Mouse (Mus musculus): ENCODE data around the gene Ybx1. TPM values are rescaled to one million over a fixed set of nuclear protein-coding genes. Genes with fewer than 3 reads are reported as not detected.

Gene Ybx1
- polyA plus RNA-seq, 1 experiment = 734 TPM

DNA sequence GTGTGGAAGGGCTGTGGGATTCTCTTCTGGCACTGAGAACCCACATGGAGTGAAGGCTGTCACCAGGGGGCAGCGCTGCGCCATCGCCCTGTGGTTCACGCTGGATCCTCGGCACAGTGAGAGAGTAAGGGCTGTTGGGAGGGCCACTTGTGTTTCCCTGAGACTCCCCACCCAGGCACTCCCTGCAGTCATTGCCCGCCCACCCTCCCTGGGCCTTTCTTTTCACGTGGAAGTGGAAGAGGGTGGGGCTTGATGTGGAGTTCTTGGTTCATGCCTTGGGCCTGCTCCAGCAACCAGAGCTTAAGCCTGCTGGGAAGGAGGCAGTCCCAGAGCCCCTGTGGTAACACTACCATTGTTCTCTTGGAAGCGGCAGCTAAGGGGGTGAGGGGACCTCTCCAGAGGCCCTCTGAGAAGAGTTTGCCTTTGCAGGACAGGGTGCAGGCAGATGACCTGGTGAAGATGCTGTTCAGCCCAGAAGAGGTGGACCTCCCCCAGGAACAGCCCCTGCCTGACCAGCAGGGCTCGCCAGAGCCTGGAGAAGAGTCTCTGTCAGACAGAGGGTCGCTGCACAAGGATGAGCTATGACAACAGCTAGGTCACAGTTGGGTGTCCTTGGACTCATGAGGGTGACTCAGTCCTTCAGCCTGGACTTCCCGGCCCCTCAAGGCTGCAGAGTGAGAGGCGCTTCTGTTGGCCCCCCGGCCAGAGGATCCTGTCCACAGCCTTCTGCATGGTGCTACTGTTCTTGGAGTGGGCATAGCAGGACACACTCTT lies 46.8 kb downstream of the Ybx1 start:
- H3K79me2 ChIP-seq (ENCODE audit: control insufficient read depth, insufficient read depth) = no peaks in the 10 kb centered on the region
- H3K4me2 ChIP-seq (ENCODE audit: low read depth) = no peak overlapping the region
- no peak overlapping the region for H3ac ChIP-seq (ENCODE audit: control insufficient read depth, insufficient read length)
- no peak for TF ChIP-seq MYOD1 (IDR thresholded peaks at IDR 0.05; ENCODE audit: control insufficient read depth in 1 of 3, insufficient read length in 2 of 3, low read depth in 2 of 3)
- no peak for TF ChIP-seq E2F4 (IDR thresholded peaks at IDR 0.05; ENCODE audit: insufficient read depth)
- TF ChIP-seq TCF3 (IDR thresholded peaks at IDR 0.05; ENCODE audit: insufficient read length, low read depth) = no peak
- no peak for TF ChIP-seq POLR2AphosphoS2 (IDR thresholded peaks at IDR 0.05; ENCODE audit: insufficient read length, low read depth)
- no peak for TF ChIP-seq TCF12 (IDR thresholded peaks at IDR 0.05; ENCODE audit: insufficient read depth, poor library complexity, severe bottlenecking)
- H3K4me3 ChIP-seq = no peak overlapping the region
- no peaks in the 10 kb centered on the region for H3K27me3 ChIP-seq (ENCODE audit: control insufficient read depth, insufficient read depth, insufficient read length)
- no peaks in the 10 kb centered on the region for H3K36me3 ChIP-seq (ENCODE audit: control insufficient read depth, insufficient read depth)

DNA sequence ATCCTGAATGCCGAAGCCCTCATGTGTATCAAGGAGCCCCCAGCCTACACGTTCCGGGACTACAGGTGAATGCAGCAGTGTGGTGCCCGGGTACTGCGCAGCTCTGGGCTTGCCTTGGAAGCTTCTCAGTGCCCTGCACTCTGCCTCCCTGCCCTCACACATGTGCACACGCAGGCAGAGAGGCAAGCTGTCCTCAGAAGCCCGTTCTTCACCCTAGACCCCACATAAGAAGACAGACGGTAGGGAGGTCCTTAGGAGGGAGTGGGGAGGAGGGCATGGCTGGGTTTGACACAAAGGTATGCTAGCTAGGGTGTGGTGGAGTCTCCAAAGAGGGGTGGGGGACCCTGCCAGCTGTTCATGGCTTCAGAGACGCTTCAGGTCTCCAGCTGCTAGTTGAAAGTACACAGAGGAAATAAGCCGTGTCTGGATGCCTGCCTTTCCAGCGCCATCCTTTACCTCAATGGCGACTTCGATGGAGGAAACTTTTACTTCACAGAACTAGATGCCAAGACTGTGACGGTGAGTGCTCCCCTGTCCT lies 47.6 kb downstream of the Ybx1 start:
- H3ac ChIP-seq (ENCODE audit: control insufficient read depth, insufficient read length) = no peak overlapping the region
- H3K4me2 ChIP-seq (ENCODE audit: low read depth) = no peak overlapping the region
- no peak overlapping the region for H3K4me3 ChIP-seq
- H3K79me2 ChIP-seq (ENCODE audit: control insufficient read depth, insufficient read depth) = no peaks in the 10 kb centered on the region
- H3K36me3 ChIP-seq (ENCODE audit: control insufficient read depth, insufficient read depth) = peaks cover 3% of the 10 kb centered on the region
- H3K27me3 ChIP-seq (ENCODE audit: control insufficient read depth, insufficient read depth, insufficient read length) = no peaks in the 10 kb centered on the region
- TF ChIP-seq MYOD1 (IDR thresholded peaks at IDR 0.05; ENCODE audit: control insufficient read depth in 1 of 3, insufficient read length in 2 of 3, low read depth in 2 of 3) (no peak), USF1 (IDR thresholded peaks at IDR 0.05; ENCODE audit: low read depth) (no peak), TCF3 (IDR thresholded peaks at IDR 0.05; ENCODE audit: insufficient read length, low read depth) (no peak), POLR2AphosphoS2 (IDR thresholded peaks at IDR 0.05; ENCODE audit: insufficient read length, low read depth) (no peak), CEBPB (IDR thresholded peaks at IDR 0.05; ENCODE audit: insufficient read depth, poor library complexity, severe bottlenecking) (no peak), MAX (IDR thresholded peaks at IDR 0.05; ENCODE audit: low read depth) (no peak), POLR2A (IDR thresholded peaks at IDR 0.05; ENCODE audit: insufficient read length, low read depth) (no peak), MYOG (IDR thresholded peaks at IDR 0.05; ENCODE audit: control insufficient read depth in 1 of 3, insufficient read depth in 1 of 3, insufficient read length in 2 of 3, low read depth in 2 of 3) (no peak), TCF12 (IDR thresholded peaks at IDR 0.05; ENCODE audit: insufficient read depth, poor library complexity, severe bottlenecking) (no peak), REST (IDR thresholded peaks at IDR 0.05; ENCODE audit: insufficient read depth, insufficient read length) (no peak), E2F4 (IDR thresholded peaks at IDR 0.05; ENCODE audit: insufficient read depth) (no peak), SRF (IDR thresholded peaks at IDR 0.05; ENCODE audit: control insufficient read depth, insufficient read length, low read depth) (no peak)

DNA sequence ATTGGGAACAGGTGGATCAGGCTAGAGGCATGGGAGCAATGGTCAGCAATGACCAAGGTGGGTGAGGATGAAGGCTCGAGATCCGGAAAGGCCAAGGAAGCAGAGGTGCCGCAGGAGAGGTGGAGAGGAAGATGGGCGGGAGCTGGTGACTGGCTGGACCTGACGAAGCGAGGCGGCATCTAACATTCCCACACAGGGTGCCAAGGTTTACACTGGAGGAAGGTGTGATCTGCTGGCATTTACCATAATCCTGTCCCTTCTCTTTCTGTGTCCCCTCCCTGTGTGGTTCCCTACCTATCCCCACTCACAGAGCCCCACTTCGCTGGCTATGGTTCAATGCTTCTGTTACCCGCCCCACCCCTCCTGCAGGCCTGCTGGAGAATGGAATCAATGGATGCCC lies 48.4 kb downstream of the Ybx1 start:
- no peaks in the 10 kb centered on the region for H3K79me2 ChIP-seq (ENCODE audit: control insufficient read depth, insufficient read depth)
- no peak overlapping the region for H3K4me2 ChIP-seq (ENCODE audit: low read depth)
- H3K36me3 ChIP-seq (ENCODE audit: control insufficient read depth, insufficient read depth) = peaks cover 3% of the 10 kb centered on the region
- H3K27me3 ChIP-seq (ENCODE audit: control insufficient read depth, insufficient read depth, insufficient read length) = no peaks in the 10 kb centered on the region
- no peak overlapping the region for H3ac ChIP-seq (ENCODE audit: control insufficient read depth, insufficient read length)
- H3K4me3 ChIP-seq = no peak overlapping the region
- TF ChIP-seq MAX (IDR thresholded peaks at IDR 0.05; ENCODE audit: low read depth) = no peak

DNA sequence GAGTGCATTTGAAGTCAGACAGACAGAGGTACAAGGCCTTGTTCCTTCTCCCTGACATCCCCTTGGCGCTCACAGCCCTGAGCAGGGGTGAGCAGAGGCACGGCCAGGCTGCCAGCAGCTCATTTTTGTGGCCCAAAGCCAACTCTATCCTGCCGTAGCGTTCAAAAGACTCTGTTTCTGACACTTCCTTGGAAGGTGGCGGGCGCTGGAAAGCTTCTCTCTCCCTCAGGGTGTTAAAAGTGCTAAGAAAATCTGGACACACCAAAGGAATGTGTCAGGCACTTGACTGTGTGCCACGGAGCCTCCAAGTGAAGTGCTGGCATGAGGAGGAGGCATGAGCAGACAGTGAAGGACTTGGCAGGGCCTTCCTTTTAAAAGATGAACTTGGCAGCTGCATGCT lies 48.8 kb downstream of the Ybx1 start:
- H3K36me3 ChIP-seq (ENCODE audit: control insufficient read depth, insufficient read depth) = peaks cover 4% of the 10 kb centered on the region

More for the DNA sequence above, 48.8 kb downstream of the Ybx1 start:
- no peak overlapping the region for H3K4me3 ChIP-seq
- no peak overlapping the region for H3K4me2 ChIP-seq (ENCODE audit: low read depth)
- no peaks in the 10 kb centered on the region for H3K79me2 ChIP-seq (ENCODE audit: control insufficient read depth, insufficient read depth)
- no peaks in the 10 kb centered on the region for H3K27me3 ChIP-seq (ENCODE audit: control insufficient read depth, insufficient read depth, insufficient read length)
- no peak overlapping the region for H3ac ChIP-seq (ENCODE audit: control insufficient read depth, insufficient read length)
- TF ChIP-seq POLR2A (IDR thresholded peaks at IDR 0.05; ENCODE audit: insufficient read length, low read depth) (no peak), MAX (IDR thresholded peaks at IDR 0.05; ENCODE audit: low read depth) (no peak), SRF (IDR thresholded peaks at IDR 0.05; ENCODE audit: control insufficient read depth, insufficient read length, low read depth) (no peak), E2F4 (IDR thresholded peaks at IDR 0.05; ENCODE audit: insufficient read depth) (no peak), USF1 (IDR thresholded peaks at IDR 0.05; ENCODE audit: low read depth) (no peak), TCF3 (IDR thresholded peaks at IDR 0.05; ENCODE audit: insufficient read length, low read depth) (no peak), MYOG (IDR thresholded peaks at IDR 0.05; ENCODE audit: control insufficient read depth in 1 of 3, insufficient read depth in 1 of 3, insufficient read length in 2 of 3, low read depth in 2 of 3) (no peak), POLR2AphosphoS2 (IDR thresholded peaks at IDR 0.05; ENCODE audit: insufficient read length, low read depth) (no peak), TCF12 (IDR thresholded peaks at IDR 0.05; ENCODE audit: insufficient read depth, poor library complexity, severe bottlenecking) (no peak), REST (IDR thresholded peaks at IDR 0.05; ENCODE audit: insufficient read depth, insufficient read length) (no peak), MYOD1 (IDR thresholded peaks at IDR 0.05; ENCODE audit: control insufficient read depth in 1 of 3, insufficient read length in 2 of 3, low read depth in 2 of 3) (no peak), CEBPB (IDR thresholded peaks at IDR 0.05; ENCODE audit: insufficient read depth, poor library complexity, severe bottlenecking) (no peak)
